Mouse (Mus musculus) small intestine, adult 2 months (tissue): Measurements from ENCODE around the gene Ssh2. TPM values are rescaled to one million over a fixed set of nuclear protein-coding genes. Genes with fewer than 3 reads are reported as not detected.

ENCODE experiments used
- H3K27ac ChIP-seq: fragments of 200-500 bp; 2 replicates; pipeline ENCODE4 v1.5.1; 2012; ENCODE audit warnings: low read depth, low read length, control low read depth, inconsistent platforms; ENCODE audit not compliant: insufficient read depth
- H3K27me3 ChIP-seq: fragments of 200-500 bp; 2 replicates; pipeline ENCODE4 v1.6.1; 2012; ENCODE audit warnings: mild to moderate bottlenecking, moderate library complexity, low read length, inconsistent platforms; ENCODE audit not compliant: control insufficient read depth, insufficient read depth
- H3K36me3 ChIP-seq: fragments of 200-500 bp; 2 replicates; pipeline ENCODE4 v1.6.1; 2012; ENCODE audit warnings: mild to moderate bottlenecking, low read length, control low read depth, inconsistent platforms; ENCODE audit not compliant: control insufficient read depth, insufficient read depth
- H3K4me1 ChIP-seq: fragments of 200-500 bp; 2 replicates; pipeline ENCODE4 v1.6.1; 2012; ENCODE audit warnings: low read length, inconsistent platforms, mixed read lengths; ENCODE audit not compliant: control insufficient read depth, insufficient read depth, insufficient read length
- H3K4me3 ChIP-seq: fragments of 200-500 bp; 2 replicates; pipeline ENCODE4 v1.5.1; 2012; ENCODE audit warnings: low read depth, mild to moderate bottlenecking, control low read depth, inconsistent platforms, low read length, moderate library complexity
- CTCF ChIP-seq: fragments of 200-500 bp; IDR thresholded peaks from 2 replicates; pipeline ENCODE4 v1.5.1; 2012; ENCODE audit warnings: low read depth, mild to moderate bottlenecking, control low read depth, inconsistent platforms, low read length, moderate library complexity, mixed read lengths; ENCODE audit not compliant: insufficient replicate concordance, insufficient read length; ENCODE audit errors: extremely low read depth
- POLR2A ChIP-seq: fragments of 200-500 bp; IDR thresholded peaks from 2 replicates; pipeline ENCODE4 v1.6.1; 2012; ENCODE audit warnings: low read depth, mild to moderate bottlenecking, control low read depth, inconsistent platforms, low read length, moderate library complexity
- WGBS: fragments of 180-500 bp; shearing (Covaris S2); methylation state at CpG from one replicate; pipeline ENCODE4 v1.1.7; 2018; 5-methylcytosine and 5-hydroxymethylcytosine counted together
- polyA plus RNA-seq: library from polyadenylated mRNA; depleted of rRNA; stranded (reverse); fragments of >200 nt; gene quantifications from 2 replicates; pipeline ENCODE4 v1.2.3, GENCODE M21; 2012

Ssh2 gene
- polyA plus RNA-seq, 1 experiment = 5.3 TPM

GRCm38 (mm10) chr11:77423175-77423859 lies 207.2 kb downstream of the Ssh2 start:
- Histone ChIP-seq H3K27ac (no peak overlapping the region), H3K36me3 (peaks cover 37% of the 10 kb centered on the region), H3K4me1 (no peaks in the 10 kb centered on the region), H3K27me3 (no peaks in the 10 kb centered on the region), H3K4me3 (no peak overlapping the region)
- WGBS = 77% methylated on average over 4 of the region's 4 CpGs
- TF ChIP-seq POLR2A = no peak

DNA sequence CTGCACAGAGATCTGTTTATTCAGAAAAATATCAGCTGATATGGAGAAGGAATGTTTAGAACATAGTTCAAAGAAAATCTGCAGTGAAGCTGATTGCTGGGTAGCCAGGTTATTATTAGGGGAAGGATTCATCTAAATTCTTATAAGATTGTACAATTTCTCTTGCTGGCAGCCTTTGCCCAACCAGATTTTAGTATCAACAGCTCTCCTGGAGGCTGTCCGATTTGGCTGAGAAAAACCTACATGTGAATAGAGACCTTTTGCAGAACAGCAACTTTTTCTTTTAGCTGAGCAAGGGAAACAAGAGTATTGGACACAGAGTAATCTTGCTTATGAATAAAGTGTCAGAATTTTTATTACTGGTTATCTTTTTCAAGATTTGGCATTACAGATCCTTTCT lies 212.4 kb downstream of the Ssh2 start:
- Histone ChIP-seq H3K27me3 (no peaks in the 10 kb centered on the region), H3K4me1 (no peaks in the 10 kb centered on the region), H3K27ac (no peak overlapping the region), H3K4me3 (no peak overlapping the region), H3K36me3 (peaks cover 39% of the 10 kb centered on the region)
- no peak for TF ChIP-seq POLR2A
- TF ChIP-seq CTCF = no peak
- WGBS = 83% methylated on average over 1 of the region's 1 CpGs

DNA sequence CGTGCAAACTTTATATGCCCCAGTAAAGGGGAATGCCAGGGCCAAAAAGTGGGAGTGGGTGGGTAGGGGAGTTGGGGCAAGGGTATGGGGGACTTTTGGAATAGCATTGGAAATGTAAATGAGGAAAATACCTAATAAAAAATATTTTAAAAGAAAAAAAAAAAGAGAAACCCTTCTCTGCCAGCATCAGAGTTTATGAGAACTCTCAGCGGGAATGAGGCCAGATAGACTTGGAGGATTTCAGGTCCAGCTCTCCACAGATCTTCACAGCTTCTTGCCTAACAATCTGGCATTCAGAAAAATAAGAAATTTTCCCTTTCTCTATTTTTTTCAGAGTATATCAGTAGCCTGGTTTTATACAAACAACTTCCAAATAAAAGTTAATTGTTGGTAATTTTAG lies 220.9 kb downstream of the Ssh2 start:
- 91% methylated on average over 2 of the region's 2 CpGs for WGBS
- Histone ChIP-seq H3K36me3 (peaks cover 32% of the 10 kb centered on the region), H3K4me1 (no peaks in the 10 kb centered on the region), H3K27me3 (no peaks in the 10 kb centered on the region), H3K4me3 (no peak overlapping the region), H3K27ac (no peak overlapping the region)
- no peak for TF ChIP-seq CTCF
- TF ChIP-seq POLR2A = no peak

- 82% methylated on average over 9 of the region's 9 CpGs for WGBS
- Histone ChIP-seq H3K4me3 (no peak overlapping the region), H3K27ac (no peak overlapping the region), H3K4me1 (no peaks in the 10 kb centered on the region; the same call in 1 of the 2 replicates), H3K36me3 (peaks cover 40% of the 10 kb centered on the region), H3K27me3 (no peaks in the 10 kb centered on the region)
- no peak for TF ChIP-seq POLR2A
- no peak for TF ChIP-seq CTCF
Measured at GRCm38 (mm10) chr11:77440081-77440480, 224.0 kb downstream of the Ssh2 start.

DNA sequence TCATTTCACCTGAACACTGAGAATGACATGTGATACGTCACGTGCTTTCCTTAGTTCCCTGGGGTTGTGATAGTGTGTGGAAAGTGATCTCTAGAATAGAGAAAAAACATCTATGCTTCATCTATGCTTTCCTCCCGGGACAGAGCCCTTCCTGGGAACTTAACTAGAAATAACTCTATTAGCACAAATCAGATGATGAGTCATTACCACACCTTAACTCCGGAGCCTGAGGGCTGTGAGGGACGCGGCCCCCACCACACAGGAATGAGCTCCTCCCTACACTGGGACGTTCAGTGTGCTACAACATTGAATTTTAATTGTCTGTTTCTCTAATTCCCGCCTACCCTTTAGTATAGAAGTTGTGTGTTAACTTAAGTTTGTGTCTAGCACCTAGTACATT lies 224.9 kb downstream of the Ssh2 start:
- WGBS = 65% methylated on average over 8 of the region's 8 CpGs
- no peak overlapping the region for H3K4me3 ChIP-seq
- no peak overlapping the region for H3K27ac ChIP-seq
- no peaks in the 10 kb centered on the region; the same call in 1 of the 2 replicates for H3K4me1 ChIP-seq
- H3K36me3 ChIP-seq = peaks cover 42% of the 10 kb centered on the region
- no peak for TF ChIP-seq CTCF
- no peak for TF ChIP-seq POLR2A
- no peaks in the 10 kb centered on the region for H3K27me3 ChIP-seq

- no peaks in the 10 kb centered on the region; the same call in 1 of the 2 replicates for H3K4me1 ChIP-seq
- H3K36me3 ChIP-seq = peaks cover 49% of the 10 kb centered on the region
- TF ChIP-seq POLR2A (no peak), CTCF (no peak)
- 67% methylated on average over 7 of the region's 7 CpGs for WGBS
- H3K27me3 ChIP-seq = no peaks in the 10 kb centered on the region
- peak overlapping the region; percentile 71 for H3K27ac ChIP-seq
- H3K4me3 ChIP-seq = no peak overlapping the region
Measured at GRCm38 (mm10) chr11:77442186-77443170, 226.4 kb downstream of the Ssh2 start.

GRCm38 (mm10) chr11:77444939-77445338 lies 228.9 kb downstream of the Ssh2 start:
- Histone ChIP-seq H3K4me3 (no peak overlapping the region), H3K27me3 (no peaks in the 10 kb centered on the region), H3K27ac (no peak overlapping the region), H3K4me1 (no peaks in the 10 kb centered on the region; the same call in 1 of the 2 replicates), H3K36me3 (peaks cover 47% of the 10 kb centered on the region)
- TF ChIP-seq POLR2A (no peak), CTCF (no peak)
- 21% methylated on average over 2 of the region's 2 CpGs for WGBS
